Mouse (Mus musculus) subcutaneous adipose tissue, adult 2 months (tissue): ENCODE measurements around the gene Gprc5c. TPM values are rescaled to one million over a fixed set of nuclear protein-coding genes. Genes with fewer than 3 reads are reported as not detected.

Experiments
- polyA plus RNA-seq: library from polyadenylated mRNA; depleted of rRNA; stranded (reverse); fragments of >200 nt; gene quantifications from 2 replicates; pipeline ENCODE4 v1.2.3, GENCODE M21; 2012; ENCODE audit warnings: low replicate concordance; rRNA removed

Gprc5c gene
- polyA plus RNA-seq, result 20.8 and 50.7 TPM in 2 replicates

GRCm38 (mm10) chr11:114850452-114851268, at the start of gene Gprc5c:
Gene Gprc5c (plus strand): TSS chr11:114851152.

GRCm38 (mm10) chr11:114889991-114890518, 39.1 kb downstream of the Gprc5c start, which contains the start of gene Cd300a:
Gene Cd300a (plus strand): TSS chr11:114890041.

Other genes with a start within 250 kb of the Gprc5c start
- gene Rpl38, start 182.6 kb upstream of the Gprc5c start, polyA plus RNA-seq, result 319 and 590 TPM in 2 replicates
- 46.9 and 89.7 TPM in 2 replicates for gene Ttyh2, start 175.7 kb upstream of the Gprc5c start, polyA plus RNA-seq
- 2.0 and 4.2 TPM in 2 replicates for gene Dnaic2, start 123.7 kb upstream of the Gprc5c start, polyA plus RNA-seq
- 1.3 and 2.2 TPM in 2 replicates for gene Kif19a, start 85.8 kb upstream of the Gprc5c start, polyA plus RNA-seq
- 0.67 and 0.78 TPM in 2 replicates for gene Btbd17, start 55.2 kb upstream of the Gprc5c start, polyA plus RNA-seq
- 0.12 TPM in 1 of 2 replicates, not detected in the other for gene Gpr142, start 52.2 kb upstream of the Gprc5c start, polyA plus RNA-seq
- 3.3 and 4.1 TPM in 2 replicates for gene Cd300a, start 38.9 kb downstream of the Gprc5c start, polyA plus RNA-seq
- gene Cd300lb, start 83.2 kb downstream of the Gprc5c start, polyA plus RNA-seq, result 4.8 and 6.8 TPM in 2 replicates
- gene Cd300c, start 118.0 kb downstream of the Gprc5c start, polyA plus RNA-seq, result 0.54 TPM in 1 of 2 replicates, not detected in the other
- gene Cd300ld, start 138.8 kb downstream of the Gprc5c start, polyA plus RNA-seq, result 4.3 and 5.3 TPM in 2 replicates
- gene Cd300c2, start 150.7 kb downstream of the Gprc5c start, polyA plus RNA-seq, result 6.8 and 17.5 TPM in 2 replicates
- gene Cd300ld2, start 165.0 kb downstream of the Gprc5c start, polyA plus RNA-seq, result 1.4 and 3.3 TPM in 2 replicates
- gene Cd300ld4, start 175.9 kb downstream of the Gprc5c start, polyA plus RNA-seq, result 3.3 TPM in 2 replicates
- gene Cd300ld5, start 186.6 kb downstream of the Gprc5c start, polyA plus RNA-seq, result 7.1 and 7.3 TPM in 2 replicates
- 72.6 and 85.8 TPM in 2 replicates for gene Cd300ld3, start 197.3 kb downstream of the Gprc5c start, polyA plus RNA-seq
- gene Cd300e, start 211.0 kb downstream of the Gprc5c start, polyA plus RNA-seq, result 0.20 and 0.30 TPM in 2 replicates
- gene Rab37, start 240.3 kb downstream of the Gprc5c start, polyA plus RNA-seq, result 0.99 and 1.1 TPM in 2 replicates